Mouse (Mus musculus): ENCODE results near the gene Polr1d. TPM values are rescaled to one million over a fixed set of nuclear protein-coding genes. Genes with fewer than 3 reads are reported as not detected.

Polr1d gene
- polyA plus RNA-seq, 1 experiment from 2014 or later, result 87.3 TPM

Other genes with a start within 250 kb of the Polr1d start
- 279 and 290 TPM in 2 replicates for gene Rpl21, start 244.2 kb upstream of the Polr1d start, polyA plus RNA-seq (2015; fragmentation: Nextera tagmentation; extraction: Ambion mirVana)
- 11.7 and 12.1 TPM in 2 replicates for gene Rasl11a, start 232.0 kb upstream of the Polr1d start, polyA plus RNA-seq (2015; fragmentation: Nextera tagmentation; extraction: Ambion mirVana)
- gene Gtf3a, start 128.4 kb upstream of the Polr1d start, polyA plus RNA-seq (2015; fragmentation: Nextera tagmentation; extraction: Ambion mirVana), result 83.4 and 86.0 TPM in 2 replicates
- 21.8 and 24.9 TPM in 2 replicates for gene Mtif3, start 113.2 kb upstream of the Polr1d start, polyA plus RNA-seq (2015; fragmentation: Nextera tagmentation; extraction: Ambion mirVana)
- gene Lnx2, start 464 bp upstream of the Polr1d start, polyA plus RNA-seq (2015; fragmentation: Nextera tagmentation; extraction: Ambion mirVana), result 13.3 and 13.9 TPM in 2 replicates
- gene Gsx1, start 111.6 kb downstream of the Polr1d start, polyA plus RNA-seq (2015; fragmentation: Nextera tagmentation; extraction: Ambion mirVana), result not detected in 2 replicates
- gene Pdx1, start 192.9 kb downstream of the Polr1d start, polyA plus RNA-seq (2015; fragmentation: Nextera tagmentation; extraction: Ambion mirVana), result not detected in 2 replicates
- gene Cdx2, start 230.2 kb downstream of the Polr1d start, polyA plus RNA-seq (2015; fragmentation: Nextera tagmentation; extraction: Ambion mirVana), result 0.47 TPM in 1 of 2 replicates, not detected in the other
- not detected in 2 replicates for gene Urad, start 245.4 kb downstream of the Polr1d start, polyA plus RNA-seq (2015; fragmentation: Nextera tagmentation; extraction: Ambion mirVana)